ENCODE assay signal across 22 mouse cellular contexts in the genomic region with DNA sequence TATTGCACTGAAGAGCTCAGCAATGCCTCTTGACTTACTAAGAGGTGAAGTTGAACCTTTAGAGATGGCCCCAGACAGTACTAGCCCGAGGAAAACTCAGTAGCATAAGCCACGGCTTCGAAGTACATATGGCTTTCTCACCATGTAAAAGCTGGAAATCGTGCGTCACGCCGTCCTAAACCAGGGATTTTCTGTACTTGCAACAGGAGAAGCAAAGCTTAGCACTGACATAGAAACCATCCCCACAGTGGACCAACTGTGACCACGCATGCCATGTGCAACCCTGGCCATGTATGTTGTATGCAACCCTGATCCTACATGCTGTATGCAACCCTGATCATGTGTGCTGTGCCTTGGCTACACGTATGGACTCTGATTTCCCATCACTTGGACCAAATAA.
DNase-seq lines count a peak whose midpoint lies in the region; ATAC-seq and TF ChIP-seq lines count a peak whose summit lies in the region.
"Had no signal": no experiment of that assay in that cellular context is flagged by ENCODE, and none has a peak within 500 bp of the region (broad histone marks: within the 10 kb centered on the region; RNA-seq: fewer than 3 reads in every experiment).

No protein-coding gene starts in this region.

- no peak overlapping the region for H3K9ac ChIP-seq in heart, embryonic 12.5 days
- H3K9ac ChIP-seq in neural tube, embryonic 15.5 days (replicated peaks): no peak overlapping the region
- H3K9ac ChIP-seq in stomach, postnatal 0 days (ENCODE audit: low read length): no peak overlapping the region
- H3K9ac ChIP-seq: embryonic facial prominence, embryonic 12.5 days; embryonic facial prominence, embryonic 15.5 days; forebrain, embryonic 12.5 days; hindbrain, embryonic 15.5 days had no signal

- H3K4me1 ChIP-seq in heart, embryonic 10.5 days: peaks cover 23% of the 10 kb centered on the region
- H3K4me1 ChIP-seq in heart, embryonic 12.5 days (replicated peaks): peaks cover 33% of the 10 kb centered on the region
- H3K4me1 ChIP-seq in neural tube, embryonic 15.5 days: peaks cover 7% of the 10 kb centered on the region
- H3K4me1 ChIP-seq in stomach, postnatal 0 days (replicated peaks; ENCODE audit: control insufficient read depth, insufficient read depth): no peaks in the 10 kb centered on the region
- H3K4me1 ChIP-seq: forebrain, embryonic 12.5 days had no signal

- no peak overlapping the region for H3K4me2 ChIP-seq in heart, embryonic 12.5 days
- no peak overlapping the region for H3K4me2 ChIP-seq in neural tube, embryonic 15.5 days
- H3K4me2 ChIP-seq in stomach, postnatal 0 days (replicated peaks; ENCODE audit: low read depth): no peak overlapping the region
- H3K4me2 ChIP-seq: embryonic facial prominence, embryonic 12.5 days; embryonic facial prominence, embryonic 15.5 days; forebrain, embryonic 12.5 days; hindbrain, embryonic 15.5 days had no signal

- no peaks in the 10 kb centered on the region for H3K9me3 ChIP-seq in heart, embryonic 10.5 days
- H3K9me3 ChIP-seq in heart, embryonic 12.5 days (replicated peaks): no peaks in the 10 kb centered on the region
- H3K9me3 ChIP-seq in neural tube, embryonic 15.5 days (replicated peaks): no peaks in the 10 kb centered on the region
- no peaks in the 10 kb centered on the region for H3K9me3 ChIP-seq in stomach, postnatal 0 days (ENCODE audit: control insufficient read depth, low read length)
- H3K9me3 ChIP-seq: embryonic facial prominence, embryonic 12.5 days; embryonic facial prominence, embryonic 15.5 days; forebrain, embryonic 12.5 days; hindbrain, embryonic 15.5 days had no signal

- no peak for ATAC-seq in heart, embryonic 12.5 days (ENCODE audit: insufficient number of reproducible peaks, low FRiP score)
- no peak for ATAC-seq in neural tube, embryonic 15.5 days (ENCODE audit: low FRiP score)
- ATAC-seq in stomach, postnatal 0 days (ENCODE audit: low FRiP score, low TSS enrichment): no peak
- ATAC-seq: CD4-positive, CD25-positive, alpha-beta regulatory T cell, adult 4 months; forebrain, embryonic 16.5 days had no signal

- peaks cover under 1% of the 10 kb centered on the region; the same call in 1 of the 2 replicates for H3K27me3 ChIP-seq in heart, embryonic 10.5 days (ENCODE audit: insufficient read depth, poor library complexity, severe bottlenecking)
- no peaks in the 10 kb centered on the region for H3K27me3 ChIP-seq in heart, embryonic 12.5 days (replicated peaks)
- H3K27me3 ChIP-seq in neural tube, embryonic 15.5 days (replicated peaks): no peaks in the 10 kb centered on the region
- no peaks in the 10 kb centered on the region for H3K27me3 ChIP-seq in stomach, postnatal 0 days (ENCODE audit: control insufficient read depth, insufficient read depth, low read length)
- H3K27me3 ChIP-seq: embryonic facial prominence, embryonic 12.5 days; embryonic facial prominence, embryonic 15.5 days; forebrain, embryonic 12.5 days; hindbrain, embryonic 15.5 days had no signal

- TF ChIP-seq EP300 in stomach, postnatal 0 days (optimal IDR thresholded peaks at IDR 0.05): no peak

- H3K36me3 ChIP-seq in heart, embryonic 10.5 days: no peaks in the 10 kb centered on the region
- no peaks in the 10 kb centered on the region for H3K36me3 ChIP-seq in heart, embryonic 12.5 days
- H3K36me3 ChIP-seq in neural tube, embryonic 15.5 days: no peaks in the 10 kb centered on the region
- H3K36me3 ChIP-seq in stomach, postnatal 0 days (ENCODE audit: control insufficient read depth, insufficient read depth, low read length): no peaks in the 10 kb centered on the region
- H3K36me3 ChIP-seq: embryonic facial prominence, embryonic 12.5 days; embryonic facial prominence, embryonic 15.5 days; forebrain, embryonic 12.5 days; hindbrain, embryonic 15.5 days had no signal

- no peak overlapping the region for H3K4me3 ChIP-seq in heart, embryonic 10.5 days
- H3K4me3 ChIP-seq in heart, embryonic 12.5 days: no peak overlapping the region
- no peak overlapping the region for H3K4me3 ChIP-seq in neural tube, embryonic 15.5 days (replicated peaks)
- no peak overlapping the region for H3K4me3 ChIP-seq in stomach, postnatal 0 days (ENCODE audit: low read depth, low read length)
- H3K4me3 ChIP-seq: embryonic facial prominence, embryonic 12.5 days; embryonic facial prominence, embryonic 15.5 days; forebrain, embryonic 12.5 days; gastrocnemius, adult 2 months; hindbrain, embryonic 15.5 days had no signal

- WGBS in heart, embryonic 10.5 days: 88% methylated on average over 9 of the region's 9 CpGs
- 88% methylated on average over 9 of the region's 9 CpGs for WGBS in heart, embryonic 12.5 days
- 92% methylated on average over 9 of the region's 9 CpGs for WGBS in neural tube, embryonic 15.5 days
- 93% methylated on average over 9 of the region's 9 CpGs for WGBS in stomach, postnatal 0 days

- no peak for TF ChIP-seq CTCF in stomach, postnatal 0 days (IDR thresholded peaks at IDR 0.05; ENCODE audit: low read depth)

- peak; percentile 68 for DNase-seq in heart, embryonic 10.5 days (ENCODE audit: low spot score)
- peak; percentile 5 for DNase-seq in neural tube, embryonic 10.5 days (ENCODE audit: extremely low spot score, low spot score)
- DNase-seq in stomach, postnatal 0 days (ENCODE audit: low spot score): peak; percentile 7
- DNase-seq in layer of hippocampus, postnatal 25 days (ENCODE audit: extremely low spot score in 1 of 2, low spot score in 1 of 2): no peak
- DNase-seq: adrenal gland, adult 2 months; adrenal gland, postnatal 14 days; cerebellum, adult 11 months; cerebellum, adult 2 months; cerebellum, adult 9-11 months; cerebellum, postnatal 25 days; gastrocnemius, adult 2 months; gastrocnemius, postnatal 14 days; heart, adult 18-20 months; heart, postnatal 36 days had no signal

- no peak overlapping the region for H3K27ac ChIP-seq in heart, embryonic 10.5 days
- no peak overlapping the region for H3K27ac ChIP-seq in heart, embryonic 12.5 days (ENCODE audit: poor library complexity, severe bottlenecking)
- no peak overlapping the region for H3K27ac ChIP-seq in neural tube, embryonic 15.5 days (replicated peaks)
- no peak overlapping the region for H3K27ac ChIP-seq in stomach, postnatal 0 days (replicated peaks)
- H3K27ac ChIP-seq: embryonic facial prominence, embryonic 12.5 days; embryonic facial prominence, embryonic 15.5 days; forebrain, embryonic 12.5 days; gastrocnemius, adult 2 months; hindbrain, embryonic 15.5 days had no signal

Comparison
In these comparisons a context has a peak if more than half of its experiments do, and no peak if none do; other contexts are left out.
1. DNase-seq: peak in heart, embryonic 10.5 days (single experiment), neural tube, embryonic 10.5 days (single experiment) and stomach, postnatal 0 days (single experiment); none in layer of hippocampus, postnatal 25 days (0 of 2).